Mouse (Mus musculus) MEL (cell line): ENCODE measurements at regions not wholly inside any gene's neighbourhood (a gene's known extent, or its start where the extent isn't known, plus 50 kb on each side); places are given as distances from the start of the nearest gene placed in this dataset.

Experiments
- DNase-seq: peaks from one replicate; pipeline ENCODE4 v3.0.0; 2011; ENCODE audit warnings: low read depth, low spot score
- H3K27ac ChIP-seq: 2 replicates; pipeline ENCODE4 v1.5.1; 2012; ENCODE audit warnings: low read depth, mild to moderate bottlenecking, control low read depth, low read length, moderate library complexity; ENCODE audit not compliant: control insufficient read depth
- H3K27me3 ChIP-seq, 2 experiments: fragments of 150-350 bp in 1 of 2; sonication (generic) in 1 of 2; 2 replicates each; pipeline ENCODE4 v1.6.1; 2012; ENCODE audit warnings: low read length in 2 of 2, mild to moderate bottlenecking in 2 of 2, improper control_type of control experiment in 1 of 2, moderate library complexity in 1 of 2; ENCODE audit not compliant: insufficient read depth in 2 of 2, control insufficient read depth in 1 of 2
- H3K36me3 ChIP-seq, 2 experiments: 2 replicates each; pipeline ENCODE4 v1.6.1; 2012 to 2014; ENCODE audit warnings: low read length in 2 of 2, improper control_type of control experiment in 1 of 2, inconsistent platforms in 1 of 2, mild to moderate bottlenecking in 1 of 2; ENCODE audit not compliant: insufficient read depth in 2 of 2, control insufficient read depth in 1 of 2
- H3K4me1 ChIP-seq, 2 experiments: fragments of 150-350 bp in 1 of 2; sonication (generic) in 1 of 2; 2 replicates each; pipeline ENCODE4 v1.6.1; 2012; ENCODE audit warnings: low read length in 2 of 2, improper control_type of control experiment in 1 of 2, mild to moderate bottlenecking in 1 of 2; ENCODE audit not compliant: insufficient read depth in 2 of 2, control insufficient read depth in 1 of 2
- H3K4me3 ChIP-seq, 2 experiments: fragments of 150-350 bp in 1 of 2; sonication (generic) in 1 of 2; 2 replicates each; pipeline ENCODE4 v1.5.1; 2012; ENCODE audit warnings: low read depth in 2 of 2, low read length in 2 of 2, mild to moderate bottlenecking in 2 of 2, moderate library complexity in 2 of 2, control low read depth in 1 of 2, improper control_type of control experiment in 1 of 2; ENCODE audit not compliant: control insufficient read depth in 1 of 2, insufficient read depth in 1 of 2
- H3K79me2 ChIP-seq: 2 replicates; pipeline ENCODE4 v1.6.1; 2012; ENCODE audit warnings: mild to moderate bottlenecking, low read length, moderate library complexity; ENCODE audit not compliant: control insufficient read depth, poor library complexity, insufficient read depth
- H3K9ac ChIP-seq: 2 replicates; pipeline ENCODE4 v1.6.1; 2012; ENCODE audit warnings: low read depth, mild to moderate bottlenecking, control low read depth, low read length, moderate library complexity; ENCODE audit not compliant: control insufficient read depth, poor library complexity, severe bottlenecking
- H3K9me3 ChIP-seq: fragments of 150-350 bp; sonication (generic); replicated peaks from 2 replicates; pipeline ENCODE4 v1.6.1; 2012; ENCODE audit warnings: mild to moderate bottlenecking, low read length, improper control_type of control experiment, moderate library complexity; ENCODE audit not compliant: insufficient read depth
- CHD1 ChIP-seq: IDR thresholded peaks from 2 replicates; pipeline ENCODE4 v1.6.1; 2012; ENCODE audit warnings: low read depth, mild to moderate bottlenecking, inconsistent platforms, low read length, improper control_type of control experiment
- E2F4 ChIP-seq: IDR thresholded peaks from 2 replicates; pipeline ENCODE4 v1.6.1; 2011; ENCODE audit warnings: low read depth, low read length, improper control_type of control experiment, borderline replicate concordance
- MYC ChIP-seq: IDR thresholded peaks from 2 replicates; pipeline ENCODE4 v1.6.1; 2011; ENCODE audit warnings: low read depth, mild to moderate bottlenecking, low read length, improper control_type of control experiment, moderate library complexity
- POLR2A ChIP-seq, 2 experiments: IDR thresholded peaks; 2 replicates each; pipeline ENCODE4 v1.6.1; 2011 to 2012; ENCODE audit warnings: low read length in 2 of 2, mild to moderate bottlenecking in 2 of 2, control low read depth in 1 of 2, improper control_type of control experiment in 1 of 2, low read depth in 1 of 2, moderate library complexity in 1 of 2; ENCODE audit not compliant: control insufficient read depth in 1 of 2, insufficient read depth in 1 of 2, poor library complexity in 1 of 2
- RAD21 ChIP-seq: IDR thresholded peaks from 2 replicates; pipeline ENCODE4 v1.6.1; 2011; ENCODE audit warnings: mild to moderate bottlenecking, low read depth, low read length, improper control_type of control experiment
- ZC3H11A ChIP-seq: IDR thresholded peaks from 2 replicates; pipeline ENCODE4 v1.6.1; 2012; ENCODE audit warnings: low read depth, mild to moderate bottlenecking, inconsistent platforms, low read length, improper control_type of control experiment

GRCm38 (mm10) chr3:144255596-144256550, 50.9 kb upstream of the Lmo4 start:
- Histone ChIP-seq H3K9ac (no peak overlapping the region), H3K79me2 (no peaks in the 10 kb centered on the region), H3K4me3 (no peak overlapping the region), H3K27ac (no peak overlapping the region), H3K9me3 (no peaks in the 10 kb centered on the region), H3K4me1 (peaks cover 0 to 6% of the 10 kb centered on the region in 2 experiments; a peak in 3 of 4 replicates), H3K27me3 (no peaks in the 10 kb centered on the region; a peak in 2 of 4 replicates), H3K36me3 (peaks cover 0 to 3% of the 10 kb centered on the region in 2 experiments; a peak in 1 of 4 replicates)
- no peak for TF ChIP-seq MYC
- TF ChIP-seq RAD21, result no peak
- no peak for TF ChIP-seq POLR2A (IDR thresholded peaks at IDR 0.05; ENCODE audit: control insufficient read depth in 1 of 2, insufficient read depth in 1 of 2, low read depth in 1 of 2, low read length in 2 of 2, poor library complexity in 1 of 2)
- TF ChIP-seq ZC3H11A, result no peak
- no peak for TF ChIP-seq E2F4
- no peak for TF ChIP-seq CHD1
- DNase-seq, result no peak
